Mouse (Mus musculus) cerebellum, adult (tissue): ENCODE data around the gene Cdhr5.

ENCODE experiments used
- ATAC-seq: cut with Nextera tagmentation; 2 replicates; pipeline ENCODE4 v1.9.2; 2017; ENCODE audit warnings: mild to moderate bottlenecking, moderate library complexity, mixed read lengths; ENCODE audit not compliant: insufficient number of reproducible peaks, low FRiP score, low TSS enrichment

Cdhr5 gene

DNA sequence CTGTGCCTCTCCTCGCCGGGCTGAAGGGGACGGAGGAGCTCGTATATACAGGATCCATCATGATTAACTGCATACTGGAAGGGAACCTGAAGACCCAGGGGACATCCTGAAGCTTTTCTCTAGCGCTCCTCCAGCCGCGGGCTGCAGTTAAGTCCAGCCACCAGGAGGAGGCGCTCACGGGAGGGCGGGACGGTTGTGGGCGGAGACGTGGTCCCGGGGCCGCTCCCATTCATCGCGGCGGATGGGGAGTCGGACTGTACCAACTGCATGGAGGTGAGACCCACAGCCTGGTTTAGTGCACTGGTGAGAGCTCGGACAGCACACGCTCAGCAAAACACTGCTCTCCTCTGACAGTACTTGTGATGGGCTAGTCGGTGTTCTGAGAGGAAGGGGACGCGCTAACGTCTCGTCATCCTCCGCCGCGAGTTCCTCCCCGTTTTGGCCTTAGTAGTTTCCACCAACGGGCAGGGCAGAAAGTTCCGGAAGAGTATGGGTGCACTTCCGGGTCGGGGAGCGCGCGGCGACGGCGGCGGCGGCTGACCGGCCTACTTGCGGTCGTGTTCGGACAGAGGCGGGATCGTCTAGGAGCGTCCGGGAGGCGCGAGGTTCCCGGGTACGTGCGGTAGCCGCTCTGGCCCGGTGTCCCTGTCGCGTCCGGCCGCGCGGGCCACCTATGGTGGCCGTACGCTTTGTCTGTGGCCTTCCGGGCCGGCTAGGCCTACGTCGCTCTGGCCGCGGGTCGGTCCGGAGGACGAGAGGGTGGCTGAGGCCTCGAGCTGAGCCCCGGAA, 48.1 kb downstream of the Cdhr5 start, which contains the start of gene Phrf1:
Phrf1 (plus strand) TSS at position 506 of the 789 bp plus-strand sequence.
- peak; percentile 93 for ATAC-seq

DNA sequence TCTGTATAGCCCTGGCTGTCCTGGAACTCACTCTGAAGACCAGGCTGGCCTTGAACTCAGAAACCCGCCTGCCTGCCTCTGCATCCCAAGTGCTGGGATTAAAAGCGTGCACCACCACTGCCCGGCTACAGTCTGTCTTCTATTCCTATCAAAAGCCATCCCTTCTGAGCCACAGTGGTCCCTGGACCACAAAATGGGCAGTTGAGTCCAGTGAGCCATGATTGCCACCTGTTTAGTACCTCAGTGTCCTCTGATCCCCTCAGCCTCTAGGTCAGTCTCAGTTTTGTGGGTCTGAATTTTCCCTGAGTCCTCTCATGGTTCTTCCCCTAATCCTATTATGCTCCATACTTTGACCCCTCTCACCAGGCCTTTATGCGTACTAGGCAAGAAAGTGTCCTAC, 48.8 kb downstream of the Cdhr5 start:
- ATAC-seq = no peak

DNA sequence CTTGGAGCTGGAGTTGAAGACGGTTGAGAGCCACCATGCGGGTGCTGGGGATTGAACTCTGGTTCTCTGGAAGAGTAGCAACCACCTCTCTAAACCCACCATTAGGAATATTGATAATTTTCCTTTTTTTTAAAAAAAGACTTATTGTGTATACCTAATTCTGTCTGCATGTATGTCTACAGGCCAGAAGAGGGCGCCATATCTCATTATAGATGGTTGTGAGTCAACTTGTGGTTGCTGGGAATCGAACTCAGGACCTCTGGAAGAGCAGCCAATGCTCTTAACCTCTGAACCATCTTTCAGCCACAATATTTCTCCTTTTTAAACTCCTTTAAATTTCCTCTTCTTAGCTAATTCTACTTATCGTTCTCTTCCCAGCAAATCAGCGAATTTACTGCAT, 50.1 kb downstream of the Cdhr5 start:
- no peak for ATAC-seq

DNA sequence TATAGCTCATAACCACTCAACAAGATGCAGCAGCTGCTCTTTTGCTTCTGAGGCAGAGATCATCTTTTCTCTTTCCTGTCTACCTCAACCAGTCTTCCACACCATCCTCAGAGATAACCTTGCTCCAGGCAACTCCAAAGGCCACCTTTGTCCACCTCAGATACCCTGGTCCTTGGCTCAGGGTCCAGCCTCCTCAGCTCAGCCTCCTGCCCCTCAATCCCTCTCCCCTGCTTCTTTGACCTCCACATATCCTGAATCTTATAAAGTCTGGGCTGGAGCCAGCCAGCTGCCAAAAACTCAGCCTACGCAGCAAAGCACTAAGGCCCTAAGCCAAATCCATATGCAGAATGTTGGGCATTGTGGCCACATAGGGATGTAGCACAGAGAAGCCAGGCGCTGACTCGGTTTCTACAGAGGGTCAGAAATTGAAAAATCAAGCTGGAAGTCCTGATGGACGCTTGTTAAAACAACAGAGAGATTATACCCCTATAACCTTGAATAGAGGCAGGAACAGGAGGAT, 53.8 kb downstream of the Cdhr5 start:
- no peak for ATAC-seq

DNA sequence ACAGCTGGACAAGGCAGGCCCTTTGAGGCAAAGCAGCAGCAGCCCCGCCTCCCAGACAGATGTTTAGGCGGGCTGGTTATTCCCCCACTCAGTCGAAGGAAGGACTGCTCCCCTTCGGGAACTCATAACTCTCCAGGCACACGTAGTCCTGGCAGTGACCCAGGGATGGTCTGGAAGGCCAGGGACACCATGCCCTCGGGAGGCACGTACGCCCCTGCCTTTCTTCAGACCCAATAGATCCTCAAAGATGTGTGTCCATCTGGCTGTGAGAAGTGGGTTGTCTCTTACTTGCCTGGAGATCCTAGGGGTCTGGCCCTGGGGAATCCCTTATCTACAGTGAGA, 54.5 kb downstream of the Cdhr5 start:
- 0 out of 2 replicates have a peak, but pooled peaks have one; percentile 9 for ATAC-seq

DNA sequence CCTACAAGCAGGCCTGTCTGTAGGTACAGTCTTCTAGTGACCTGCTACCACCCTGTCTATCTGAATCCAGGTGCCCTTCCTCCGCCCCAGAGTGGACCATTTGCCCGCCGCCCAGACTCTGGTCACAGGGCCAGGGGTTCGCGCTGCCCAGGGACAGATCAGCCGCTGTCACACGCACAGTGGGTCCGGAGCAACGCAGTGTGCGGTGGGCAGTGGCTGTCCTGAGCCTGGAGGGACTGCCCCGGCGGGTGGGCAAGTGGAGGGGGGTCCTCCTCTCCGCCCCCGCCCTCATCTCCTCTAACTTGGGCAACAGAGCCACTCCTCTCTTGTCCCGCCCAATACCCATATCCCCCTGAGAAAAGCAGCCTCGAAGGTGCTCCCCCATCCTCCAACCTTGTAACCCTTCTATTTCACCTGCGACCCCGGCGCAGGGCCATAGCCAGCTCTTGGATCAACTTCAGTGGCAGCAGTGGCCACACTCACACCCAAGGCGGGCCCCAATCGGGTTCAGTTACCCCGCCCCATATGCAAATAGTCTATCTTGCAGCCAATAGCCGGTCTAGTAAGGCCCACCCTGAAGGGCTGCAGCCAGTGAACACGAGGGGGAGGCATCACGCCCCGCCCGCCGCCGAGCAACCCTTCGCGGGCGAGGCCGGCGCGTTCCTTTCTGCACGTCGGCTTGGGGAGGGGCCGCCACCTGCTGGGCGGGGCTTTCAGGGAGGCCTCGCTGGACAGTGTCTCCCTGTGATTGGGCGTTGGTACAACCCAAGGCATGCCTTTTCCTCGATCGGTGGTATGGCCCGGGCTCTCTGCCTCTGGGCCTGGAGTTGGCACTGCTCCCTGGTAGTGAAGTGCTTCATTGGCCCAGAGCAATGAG, 55.1 kb downstream of the Cdhr5 start:
- ATAC-seq = peak; percentile 87

DNA sequence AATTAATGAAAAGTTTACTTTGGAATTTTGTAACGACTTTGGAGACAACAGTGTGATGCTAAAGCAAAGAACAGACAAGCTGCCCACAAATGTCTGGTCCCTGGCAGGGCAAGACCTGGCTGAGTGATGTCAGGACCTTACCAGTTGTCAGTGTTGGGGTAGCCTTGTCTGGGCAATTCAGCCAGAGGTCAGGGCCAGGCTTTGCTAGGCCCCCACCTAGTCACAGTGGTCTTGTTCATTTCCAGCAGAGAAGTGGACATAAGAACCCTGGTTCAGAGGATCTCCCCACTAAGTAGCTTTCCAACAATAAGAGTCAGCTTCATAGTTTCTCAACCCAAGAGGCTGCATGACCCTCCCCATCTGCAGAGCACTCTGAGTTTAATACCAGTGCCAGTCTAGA, 56.2 kb downstream of the Cdhr5 start:
- no peak for ATAC-seq

DNA sequence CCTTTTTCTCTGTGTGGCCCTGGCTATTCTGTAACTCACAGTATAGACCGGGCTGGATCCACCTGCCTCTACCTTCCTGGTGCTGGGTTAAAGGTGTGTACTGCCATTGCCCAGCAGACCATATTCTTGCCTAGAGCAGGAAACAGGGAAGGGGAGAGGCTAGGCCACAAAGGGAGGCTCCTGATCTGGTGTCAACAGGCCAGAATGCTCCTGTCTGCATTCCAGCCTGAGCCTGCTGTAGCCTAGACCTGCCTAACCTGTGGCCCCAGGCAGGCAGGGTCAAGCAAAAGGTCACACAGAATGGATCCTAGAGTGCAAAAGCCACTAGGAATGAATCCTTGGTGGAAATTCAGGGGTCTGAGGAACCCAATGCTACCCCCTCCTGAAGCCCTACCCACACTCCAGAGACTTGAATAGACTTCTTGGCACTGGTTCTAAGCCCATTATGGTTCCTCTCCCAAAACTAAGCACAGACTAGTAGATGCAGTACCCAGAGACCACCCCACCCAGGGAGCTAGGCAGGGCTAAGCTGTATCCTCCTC, 57.0 kb downstream of the Cdhr5 start:
- no peak for ATAC-seq
